Mouse (Mus musculus) CD4-positive naive resting alpha-beta T cell, adult 76 days (primary cell): ENCODE data around the gene Gnl3l. TPM values are rescaled to one million over a fixed set of nuclear protein-coding genes. Genes with fewer than 3 reads are reported as not detected.

Experiments
- total RNA-seq: library from RNA; stranded (reverse); gene quantifications from one replicate; pipeline ENCODE4 v1.2.4, GENCODE M21; 2023

Gnl3l gene
- 53.5 TPM for total RNA-seq

DNA sequence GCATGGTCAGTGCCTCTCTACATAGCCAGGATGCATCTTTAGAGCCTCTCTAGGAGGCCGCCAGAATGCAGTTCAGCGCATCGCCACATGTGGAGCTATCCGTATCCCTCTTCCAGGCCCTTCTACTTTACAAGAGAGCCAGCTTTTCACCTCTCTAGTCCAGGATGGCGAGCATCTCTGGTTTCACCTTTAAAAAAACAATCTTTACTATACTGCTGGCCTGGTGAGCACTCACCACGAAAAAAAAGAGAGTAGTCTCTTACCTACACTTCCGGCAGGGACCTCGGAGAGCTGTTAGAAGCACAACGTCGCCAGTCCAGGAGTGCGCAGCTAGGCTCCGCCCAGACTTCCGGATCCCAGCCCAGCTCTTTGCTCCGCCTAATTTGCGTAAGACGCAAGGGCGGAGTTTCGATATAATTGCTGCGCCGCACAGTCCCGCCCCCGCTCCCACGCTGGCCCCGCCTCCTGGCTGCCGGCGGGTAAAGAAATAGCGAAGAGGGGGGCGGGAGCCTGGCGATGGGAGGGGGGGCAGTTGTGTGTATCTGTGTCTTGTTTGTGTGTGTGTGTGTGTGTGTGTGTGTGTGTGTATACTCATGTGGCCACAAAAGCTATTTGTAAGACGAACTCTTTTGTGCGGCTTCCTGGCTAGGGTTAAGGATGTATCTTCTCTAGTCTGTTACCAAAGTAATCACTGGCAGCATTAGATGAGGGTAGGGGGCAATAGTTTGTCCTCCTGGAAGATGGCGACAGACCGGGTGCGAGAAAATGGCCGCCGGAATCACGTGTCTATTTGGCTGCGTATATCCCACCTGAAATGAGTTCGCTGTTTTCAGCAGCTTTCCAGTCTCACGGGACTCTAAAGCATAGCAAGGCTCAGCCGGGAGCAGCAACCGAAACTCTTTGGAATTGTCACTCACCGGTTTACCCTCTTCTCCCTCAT, at the start of gene Gnl3l:
TSS of gene Gnl3l (minus strand) at position 385 of the 940 bp plus-strand sequence.

DNA sequence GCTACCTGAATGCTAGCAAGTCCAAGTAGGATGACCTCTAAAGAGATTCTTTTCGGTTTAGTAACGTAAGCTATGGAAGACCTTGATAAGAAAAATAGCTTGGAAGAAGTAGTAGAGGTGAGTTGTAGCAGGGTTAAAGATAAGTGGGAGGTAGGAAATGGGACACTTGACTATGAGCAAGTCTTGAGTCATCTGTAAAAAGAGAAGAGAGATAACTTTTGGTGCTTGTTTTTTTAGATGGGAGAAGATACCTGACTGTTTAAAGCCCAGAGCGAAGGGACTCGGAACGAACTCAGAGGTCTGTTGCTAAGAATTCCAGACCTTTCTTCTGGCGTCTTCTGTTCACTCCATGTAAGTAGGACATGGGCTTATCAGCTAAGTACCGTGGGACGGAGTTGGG, 28.7 kb upstream of the Gnl3l start, which contains the start of gene Fgd1:
TSS of gene Fgd1 (plus strand) at position 301 of the 400 bp plus-strand sequence.

Other genes starting within 250 kb of the Gnl3l start
- 1.1 TPM for gene Maged2, start 203.0 kb downstream of the Gnl3l start, total RNA-seq
- gene Fgd1, start 28.8 kb upstream of the Gnl3l start, total RNA-seq, result not detected
- 50.5 TPM for gene Tsr2, start 79.2 kb upstream of the Gnl3l start, total RNA-seq
- gene Wnk3, start 180.8 kb upstream of the Gnl3l start, total RNA-seq, result not detected